In the genomic region with DNA sequence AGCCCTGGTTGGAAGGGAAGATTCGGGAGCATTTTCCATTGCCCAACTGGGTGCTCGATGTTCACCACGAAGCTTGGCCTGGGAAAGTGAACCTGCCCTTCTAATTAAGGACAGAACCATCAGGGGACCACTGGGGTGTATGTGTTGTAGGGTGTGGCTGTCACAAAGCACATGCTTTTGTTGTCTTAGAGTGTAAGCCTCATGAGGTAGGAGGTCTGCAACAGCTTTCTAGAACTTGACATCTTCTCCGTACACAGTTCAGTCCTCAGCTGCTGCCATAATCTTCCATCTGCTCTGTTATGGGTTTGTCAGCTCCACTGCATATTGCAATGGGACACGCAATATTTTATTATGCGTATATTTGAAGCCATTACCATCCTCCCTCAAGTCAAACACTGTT, we compare ENCODE assay signal across 20 mouse cellular contexts.
DNase-seq lines count a peak whose midpoint lies in the region; ATAC-seq lines count a peak whose summit lies in the region.
"Had no signal": no experiment of that assay in that cellular context is flagged by ENCODE, and none has a peak within 500 bp of the region (broad histone marks: within the 10 kb centered on the region; RNA-seq: fewer than 3 reads in every experiment).

No protein-coding gene starts in this region.

- no peaks in the 10 kb centered on the region for H3K36me3 ChIP-seq in kidney, embryonic 15.5 days
- H3K36me3 ChIP-seq in kidney, embryonic 16.5 days (ENCODE audit: insufficient read depth, low read length), result no peaks in the 10 kb centered on the region
- no peaks in the 10 kb centered on the region for H3K36me3 ChIP-seq in forebrain, embryonic 11.5 days (ENCODE audit: control insufficient read depth, insufficient read depth, low read length)
- H3K36me3 ChIP-seq in forebrain, embryonic 14.5 days (ENCODE audit: control insufficient read depth, insufficient read depth, low read length), result no peaks in the 10 kb centered on the region
- H3K36me3 ChIP-seq in limb, embryonic 11.5 days (ENCODE audit: control insufficient read depth, insufficient read depth, low read length), result no peaks in the 10 kb centered on the region
- H3K36me3 ChIP-seq: embryonic facial prominence, embryonic 15.5 days; heart, embryonic 13.5 days; hindbrain, embryonic 12.5 days had no signal

- H3K9me3 ChIP-seq in kidney, embryonic 15.5 days (replicated peaks), result no peaks in the 10 kb centered on the region
- H3K9me3 ChIP-seq in kidney, embryonic 16.5 days (ENCODE audit: low read length), result no peaks in the 10 kb centered on the region
- H3K9me3 ChIP-seq in forebrain, embryonic 11.5 days (ENCODE audit: control insufficient read depth, low read length), result no peaks in the 10 kb centered on the region
- no peaks in the 10 kb centered on the region for H3K9me3 ChIP-seq in forebrain, embryonic 14.5 days (replicated peaks; ENCODE audit: control insufficient read depth, low read length)
- no peaks in the 10 kb centered on the region for H3K9me3 ChIP-seq in limb, embryonic 11.5 days (ENCODE audit: control insufficient read depth, low read length)
- H3K9me3 ChIP-seq: embryonic facial prominence, embryonic 15.5 days; heart, embryonic 13.5 days; hindbrain, embryonic 12.5 days had no signal

- no peaks in the 10 kb centered on the region for H3K27me3 ChIP-seq in kidney, embryonic 15.5 days
- H3K27me3 ChIP-seq in kidney, embryonic 16.5 days (ENCODE audit: insufficient read depth, low read length), result no peaks in the 10 kb centered on the region
- H3K27me3 ChIP-seq in forebrain, embryonic 11.5 days (ENCODE audit: control insufficient read depth, insufficient read depth, low read length), result no peaks in the 10 kb centered on the region
- H3K27me3 ChIP-seq in forebrain, embryonic 14.5 days (replicated peaks; ENCODE audit: control insufficient read depth, insufficient read depth, low read length), result no peaks in the 10 kb centered on the region
- H3K27me3 ChIP-seq in limb, embryonic 11.5 days (ENCODE audit: control insufficient read depth, insufficient read depth, low read length), result no peaks in the 10 kb centered on the region
- H3K27me3 ChIP-seq: embryonic facial prominence, embryonic 15.5 days; heart, embryonic 13.5 days; hindbrain, embryonic 12.5 days; Patski had no signal

- H3K4me3 ChIP-seq in kidney, embryonic 15.5 days (replicated peaks), result no peak overlapping the region
- no peak overlapping the region for H3K4me3 ChIP-seq in kidney, embryonic 16.5 days (ENCODE audit: low read length)
- H3K4me3 ChIP-seq in forebrain, embryonic 11.5 days (ENCODE audit: low read depth, low read length), result no peak overlapping the region
- H3K4me3 ChIP-seq in forebrain, embryonic 14.5 days (ENCODE audit: low read depth, low read length), result no peak overlapping the region
- H3K4me3 ChIP-seq in limb, embryonic 11.5 days (ENCODE audit: low read depth, low read length), result no peak overlapping the region
- H3K4me3 ChIP-seq: embryonic facial prominence, embryonic 15.5 days; erythroblast, embryonic 14.5 days; gastrocnemius, adult 2 months; heart, embryonic 13.5 days; hindbrain, embryonic 12.5 days had no signal

- H3K4me1 ChIP-seq in kidney, embryonic 15.5 days, result peaks cover 17% of the 10 kb centered on the region
- H3K4me1 ChIP-seq in kidney, embryonic 16.5 days (ENCODE audit: insufficient read depth, low read length), result peaks cover 14% of the 10 kb centered on the region; the same call in 1 of the 2 replicates
- peaks cover 5% of the 10 kb centered on the region; the same call in 1 of the 2 replicates for H3K4me1 ChIP-seq in forebrain, embryonic 11.5 days (replicated peaks; ENCODE audit: control insufficient read depth, insufficient read depth, low read length)
- H3K4me1 ChIP-seq in forebrain, embryonic 14.5 days (ENCODE audit: control insufficient read depth, insufficient read depth, low read length), result peaks cover 4% of the 10 kb centered on the region
- H3K4me1 ChIP-seq in limb, embryonic 11.5 days (ENCODE audit: control insufficient read depth, insufficient read depth, low read length), result peaks cover 27% of the 10 kb centered on the region
- H3K4me1 ChIP-seq: hindbrain, embryonic 12.5 days had no signal

- H3K4me2 ChIP-seq in kidney, embryonic 15.5 days, result no peak overlapping the region
- H3K4me2 ChIP-seq in kidney, embryonic 16.5 days (replicated peaks; ENCODE audit: low read depth, low read length), result no peak overlapping the region
- no peak overlapping the region for H3K4me2 ChIP-seq in forebrain, embryonic 11.5 days (ENCODE audit: low read depth, low read length, severe bottlenecking)
- no peak overlapping the region for H3K4me2 ChIP-seq in forebrain, embryonic 14.5 days (ENCODE audit: low read length)
- no peak overlapping the region; the same call in 1 of the 2 replicates for H3K4me2 ChIP-seq in limb, embryonic 11.5 days (ENCODE audit: low read depth, severe bottlenecking)
- H3K4me2 ChIP-seq: embryonic facial prominence, embryonic 15.5 days; heart, embryonic 13.5 days; hindbrain, embryonic 12.5 days had no signal

- peak overlapping the region; percentile 16; the same call in 1 of the 2 replicates for H3K27ac ChIP-seq in kidney, embryonic 15.5 days
- H3K27ac ChIP-seq in kidney, embryonic 16.5 days (ENCODE audit: low read length), result no peak overlapping the region
- H3K27ac ChIP-seq in forebrain, embryonic 11.5 days (ENCODE audit: low read depth, low read length), result peak overlapping the region; percentile 20; the same call in 1 of the 2 replicates
- H3K27ac ChIP-seq in forebrain, embryonic 14.5 days (ENCODE audit: low read depth, low read length), result no peak overlapping the region
- H3K27ac ChIP-seq in limb, embryonic 11.5 days (replicated peaks; ENCODE audit: low read depth, low read length), result peak overlapping the region; percentile 43; the same call in 1 of the 2 replicates
- H3K27ac ChIP-seq: embryonic facial prominence, embryonic 15.5 days; gastrocnemius, adult 2 months; heart, embryonic 13.5 days; hindbrain, embryonic 12.5 days had no signal

- DNase-seq in forebrain, embryonic 11.5 days (ENCODE audit: low spot score), result peak; percentile 48
- DNase-seq in forebrain, embryonic 14.5 days (ENCODE audit: low spot score), result no peak
- no peak for DNase-seq in limb, embryonic 11.5 days (ENCODE audit: low spot score)
- no peak for DNase-seq in heart, adult 8-10 months (ENCODE audit: low spot score)
- DNase-seq: adrenal gland, postnatal 14 days; cerebellum, adult 2 months; gastrocnemius, adult 2 months; gastrocnemius, postnatal 25 days; heart, postnatal 4 days had no signal

- H3K9ac ChIP-seq in kidney, embryonic 15.5 days, result no peak overlapping the region
- no peak overlapping the region for H3K9ac ChIP-seq in kidney, embryonic 16.5 days (replicated peaks; ENCODE audit: low read length)
- no peak overlapping the region for H3K9ac ChIP-seq in forebrain, embryonic 11.5 days (ENCODE audit: low read length)
- no peak overlapping the region for H3K9ac ChIP-seq in forebrain, embryonic 14.5 days (ENCODE audit: low read length)
- H3K9ac ChIP-seq in limb, embryonic 11.5 days (ENCODE audit: low read length), result no peak overlapping the region
- H3K9ac ChIP-seq: embryonic facial prominence, embryonic 15.5 days; heart, embryonic 13.5 days; hindbrain, embryonic 12.5 days had no signal

- ATAC-seq in kidney, embryonic 15.5 days (replicated peaks; ENCODE audit: low FRiP score), result no peak
- no peak for ATAC-seq in kidney, embryonic 16.5 days (ENCODE audit: low FRiP score, low TSS enrichment)
- peak; percentile 51 for ATAC-seq in forebrain, embryonic 11.5 days (replicated peaks; ENCODE audit: low FRiP score)
- peak; percentile 27; the same call in 1 of the 2 replicates for ATAC-seq in forebrain, embryonic 14.5 days
- ATAC-seq in limb, embryonic 11.5 days (ENCODE audit: insufficient number of reproducible peaks, low FRiP score, low TSS enrichment, low read depth), result no peak
- ATAC-seq in cerebellum, adult (ENCODE audit: insufficient number of reproducible peaks, low FRiP score, low TSS enrichment), result no peak
- ATAC-seq: activated CD4-positive, CD25-positive, alpha-beta regulatory T cell, adult 4 months; hindbrain, embryonic 16.5 days; inflammation-experienced regulatory T-cells, adult 6 months; Patski had no signal

- WGBS in kidney, embryonic 15.5 days, result 70% methylated on average over 6 of the region's 6 CpGs
- WGBS in kidney, embryonic 16.5 days, result 66% methylated on average over 6 of the region's 6 CpGs
- 52% methylated on average over 6 of the region's 6 CpGs for WGBS in forebrain, embryonic 11.5 days
- 35% methylated on average over 6 of the region's 6 CpGs for WGBS in forebrain, embryonic 14.5 days
- 62% methylated on average over 6 of the region's 6 CpGs for WGBS in limb, embryonic 11.5 days

Comparison
In these comparisons a context has a peak if more than half of its experiments do, and no peak if none do; other contexts are left out.
1. H3K27ac ChIP-seq: peak in kidney, embryonic 15.5 days (single experiment), forebrain, embryonic 11.5 days (single experiment) and limb, embryonic 11.5 days (single experiment); none in kidney, embryonic 16.5 days (single experiment) and forebrain, embryonic 14.5 days (single experiment).
2. ATAC-seq: peak in forebrain, embryonic 11.5 days (single experiment) and forebrain, embryonic 14.5 days (single experiment); none in kidney, embryonic 15.5 days (single experiment), kidney, embryonic 16.5 days (single experiment), limb, embryonic 11.5 days (single experiment) and cerebellum, adult (single experiment).